ENCODE assay signal across 8 mouse cellular contexts in the genomic region with DNA sequence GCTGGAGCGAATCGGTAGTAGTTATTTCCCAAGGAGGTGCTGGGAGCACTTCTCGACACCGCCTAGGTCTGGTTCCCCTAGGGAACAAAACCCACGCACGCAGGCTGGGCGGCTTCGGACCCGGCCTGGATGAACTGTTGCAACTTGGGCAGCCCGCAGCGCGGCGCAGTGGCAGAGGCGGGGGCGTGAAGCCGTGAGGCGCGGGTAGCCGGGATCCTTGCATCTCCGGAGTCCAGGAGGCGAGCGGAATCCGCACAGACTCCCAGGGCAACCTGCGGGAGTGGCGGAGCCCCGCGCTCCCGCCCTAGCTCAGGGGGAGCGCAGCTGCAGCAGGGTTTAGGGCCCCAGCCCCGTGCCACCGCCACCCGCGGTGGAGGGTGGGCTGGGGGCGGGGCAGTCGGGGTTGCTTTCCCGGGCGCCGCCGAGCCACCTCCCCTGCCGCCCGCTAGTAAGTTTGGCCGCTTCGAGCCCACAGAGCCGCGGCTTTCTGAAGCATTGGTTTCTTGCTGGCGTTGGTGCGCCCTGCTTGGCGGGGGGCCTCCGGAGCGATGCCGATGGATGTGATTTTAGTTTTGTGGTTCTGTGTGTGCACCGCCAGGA. TPM values are rescaled to one million over a fixed set of nuclear protein-coding genes. Genes with fewer than 3 reads are reported as not detected.
A peak's percentile ranks its signal among the peaks of the same experiment; 100 is the strongest.
DNase-seq lines count a peak whose midpoint lies in the region; ATAC-seq and TF ChIP-seq lines count a peak whose summit lies in the region.

A gene (plus strand): TSS at position 24 of the 600 bp plus-strand sequence.

- H3K9me3 ChIP-seq in ES-Bruce4 (replicated peaks; ENCODE audit: control insufficient read depth, insufficient read depth, low read length, poor library complexity, severe bottlenecking) = no peaks in the 10 kb centered on the region
- no peaks in the 10 kb centered on the region for H3K9me3 ChIP-seq in forebrain, embryonic 11.5 days (ENCODE audit: control insufficient read depth, low read length)
- no peaks in the 10 kb centered on the region for H3K9me3 ChIP-seq in neural tube, embryonic 11.5 days (ENCODE audit: control insufficient read depth, low read length)

- peak within 1 kb of the TSS; percentile 55 for H3K4me3 ChIP-seq in ES-Bruce4 (ENCODE audit: low read depth, low read length)
- H3K4me3 ChIP-seq in forebrain, embryonic 11.5 days (ENCODE audit: low read depth, low read length) = peak within 1 kb of the TSS; percentile 51
- H3K4me3 ChIP-seq in neural tube, embryonic 11.5 days (ENCODE audit: low read depth, low read length) = peak within 1 kb of the TSS; percentile 47

- H3K36me3 ChIP-seq in ES-Bruce4 (ENCODE audit: control insufficient read depth, insufficient read depth, low read length, poor library complexity, severe bottlenecking) = no peaks in the 10 kb centered on the region
- H3K36me3 ChIP-seq in forebrain, embryonic 11.5 days (ENCODE audit: control insufficient read depth, insufficient read depth, low read length) = no peaks in the 10 kb centered on the region
- no peaks in the 10 kb centered on the region for H3K36me3 ChIP-seq in neural tube, embryonic 11.5 days (ENCODE audit: control insufficient read depth, insufficient read depth, low read length)

- TF ChIP-seq POLR2A in ES-Bruce4 (IDR thresholded peaks at IDR 0.05; ENCODE audit: insufficient read depth, low read length) = no peak

- H3K4me2 ChIP-seq in forebrain, embryonic 11.5 days (ENCODE audit: low read depth, low read length, severe bottlenecking) = peak within 1 kb of the TSS; percentile 94
- H3K4me2 ChIP-seq in neural tube, embryonic 11.5 days (ENCODE audit: low read depth) = peak within 1 kb of the TSS; percentile 95

- intact Hi-C loops in heart, postnatal 10 days (cut with DNase I) = no loop called here

- peak; percentile 80 for DNase-seq in heart, adult 11 months
- DNase-seq in heart, postnatal 10 days = no peak
- DNase-seq in forebrain, embryonic 11.5 days (ENCODE audit: low spot score) = peak; percentile 78
- peak; percentile 29 to 31 for DNase-seq in left cerebral cortex, adult 8-10 months (ENCODE audit: low spot score in 2 of 2)
- peak; percentile 56 for DNase-seq in neural tube, embryonic 11.5 days (ENCODE audit: low spot score)

- no peaks in the 10 kb centered on the region for H3K4me1 ChIP-seq in ES-Bruce4 (ENCODE audit: control insufficient read depth, insufficient read depth, low read length)
- H3K4me1 ChIP-seq in forebrain, embryonic 11.5 days (replicated peaks; ENCODE audit: control insufficient read depth, insufficient read depth, low read length) = peaks cover 9% of the 10 kb centered on the region
- peaks cover 8% of the 10 kb centered on the region; the same call in 1 of the 2 replicates for H3K4me1 ChIP-seq in neural tube, embryonic 11.5 days (ENCODE audit: control insufficient read depth, insufficient read depth, low read length)

- ATAC-seq in forebrain, embryonic 11.5 days (replicated peaks; ENCODE audit: low FRiP score) = peak; percentile 68
- ATAC-seq in neural tube, embryonic 11.5 days (ENCODE audit: insufficient read depth, low FRiP score, low TSS enrichment) = peak; percentile 61
- ATAC-seq in monocyte, adult 5-6 weeks (replicated peaks; ENCODE audit: insufficient number of reproducible peaks, low FRiP score, low TSS enrichment, poor library complexity, severe bottlenecking) = no peak
- no peak for ATAC-seq in megakaryocyte, adult 5-6 weeks (ENCODE audit: poor library complexity, severe bottlenecking)

- peaks cover 19% of the 10 kb centered on the region for H3K27me3 ChIP-seq in ES-Bruce4 (ENCODE audit: control insufficient read depth, insufficient read depth, low read length, poor library complexity, severe bottlenecking)
- peaks cover 56% of the 10 kb centered on the region for H3K27me3 ChIP-seq in forebrain, embryonic 11.5 days (ENCODE audit: control insufficient read depth, insufficient read depth, low read length)
- peaks cover 36% of the 10 kb centered on the region for H3K27me3 ChIP-seq in neural tube, embryonic 11.5 days (ENCODE audit: control insufficient read depth, insufficient read depth, low read length)

- TF ChIP-seq EP300 in ES-Bruce4 (IDR thresholded peaks at IDR 0.05; ENCODE audit: insufficient read depth, low read depth, low read length) = no peak

- H3K27ac ChIP-seq in ES-Bruce4 (ENCODE audit: insufficient read depth, low read length) = no peak within 1 kb of the TSS
- no peak within 1 kb of the TSS for H3K27ac ChIP-seq in forebrain, embryonic 11.5 days (ENCODE audit: low read depth, low read length)
- no peak within 1 kb of the TSS for H3K27ac ChIP-seq in neural tube, embryonic 11.5 days (ENCODE audit: low read depth, low read length)

- TF ChIP-seq CTCF in ES-Bruce4 (IDR thresholded peaks at IDR 0.05; ENCODE audit: low read depth, low read length) = no peak

- WGBS in forebrain, embryonic 11.5 days = under 1% methylated on average over 52 of the region's 52 CpGs
- under 1% methylated on average over 48 of the region's 52 CpGs for WGBS in neural tube, embryonic 11.5 days

- peak within 1 kb of the TSS; percentile 62 for H3K9ac ChIP-seq in ES-Bruce4 (ENCODE audit: low read depth, poor library complexity, severe bottlenecking)
- peak within 1 kb of the TSS; percentile 37 for H3K9ac ChIP-seq in forebrain, embryonic 11.5 days (ENCODE audit: low read length)
- H3K9ac ChIP-seq in neural tube, embryonic 11.5 days (ENCODE audit: low read length) = peak within 1 kb of the TSS; percentile 44

RNA-seq across cellular contexts. Expression of the gene that starts here (rescaled TPM):
- under 1 TPM in 1 of 2 experiments, not detected in 1; 0.10 TPM for total RNA-seq in heart, postnatal 10 days (2021)
- polyA plus RNA-seq in ES-Bruce4 (2011; ENCODE audit: insufficient read depth, insufficient read length, low read depth, missing spikeins) = 0.52 TPM in 1 of 2 replicates, not detected in the other
- polyA plus RNA-seq in forebrain, embryonic 11.5 days (2014; fragmentation: Nextera tagmentation; extraction: Ambion mirVana) = 0.92 and 1.1 TPM in 2 replicates
- total RNA-seq in left cerebral cortex, adult 8-10 months (2022) = 10 to 100 TPM; 60.2 to 67.6 (median 63.0) TPM
- 4.9 and 5.1 TPM in 2 replicates for polyA plus RNA-seq in neural tube, embryonic 11.5 days (2014; fragmentation: Nextera tagmentation; extraction: Ambion mirVana)
- total RNA-seq in monocyte, adult 5-6 weeks (2017) = not detected in 3 replicates
- not detected in 2 replicates for total RNA-seq in megakaryocyte, adult 5-6 weeks (2015)
- total RNA-seq in megakaryocyte, adult 5-6 weeks (2017) = not detected in 2 replicates

Comparison
In these comparisons a context has a peak if more than half of its experiments do, and no peak if none do; other contexts are left out.
1. RNA of the gene that starts here (total RNA-seq): 60.2 to 67.6 TPM in left cerebral cortex, adult 8-10 months; 0.10 TPM in heart, postnatal 10 days, not detected in monocyte, adult 5-6 weeks and not detected in megakaryocyte, adult 5-6 weeks; every median in the first group is over 10 times any median in the second.
2. DNase-seq: peak in heart, adult 11 months (single experiment), forebrain, embryonic 11.5 days (single experiment), left cerebral cortex, adult 8-10 months (2 of 2) and neural tube, embryonic 11.5 days (single experiment); none in heart, postnatal 10 days (0 of 2).
3. ATAC-seq: peak in forebrain, embryonic 11.5 days (single experiment) and neural tube, embryonic 11.5 days (single experiment); none in monocyte, adult 5-6 weeks (single experiment) and megakaryocyte, adult 5-6 weeks (single experiment).
4. Peak in every context shown above with its lines, with median percentiles within 50 percentile points of each other: H3K4me3 ChIP-seq and H3K9ac ChIP-seq.